Mouse (Mus musculus): ENCODE data around the gene G3bp1. TPM values are rescaled to one million over a fixed set of nuclear protein-coding genes. Genes with fewer than 3 reads are reported as not detected.

Gene G3bp1
- polyA plus RNA-seq, 1 experiment from 2014 or later = 125 TPM

DNA sequence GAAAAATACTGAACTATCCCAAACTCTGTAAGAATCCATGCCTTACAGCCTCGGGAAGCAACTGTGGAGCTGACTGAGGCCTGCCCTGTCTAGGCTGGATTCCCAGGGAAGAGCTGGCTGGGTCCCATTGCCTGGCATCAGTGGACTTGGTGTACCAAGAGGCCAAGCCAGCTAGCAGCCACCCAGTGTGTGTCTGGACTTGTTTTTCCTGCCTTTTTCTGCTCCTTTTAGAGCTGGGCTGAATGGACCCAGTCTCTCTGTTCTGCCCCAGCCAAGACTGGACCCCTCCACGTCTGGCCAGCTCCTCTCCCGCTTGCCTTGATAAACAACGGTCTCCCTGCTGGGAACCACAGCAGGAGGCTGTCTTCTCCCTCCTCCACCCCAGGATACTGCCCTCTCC is 31.5 kb upstream of the G3bp1 start:
- no peak for ATAC-seq (replicated peaks; ENCODE audit: insufficient number of reproducible peaks, low FRiP score, low TSS enrichment)
- Histone ChIP-seq H3K4me1 (ENCODE audit: control insufficient read depth, insufficient read depth, low read length) (peaks cover 15% of the 10 kb centered on the region), H3K36me3 (ENCODE audit: control insufficient read depth, insufficient read depth, low read length) (no peaks in the 10 kb centered on the region), H3K9ac (ENCODE audit: low read depth, low read length) (no peak overlapping the region), H3K4me2 (no peak overlapping the region), H3K9me3 (replicated peaks; ENCODE audit: control insufficient read depth, low read length) (no peaks in the 10 kb centered on the region), H3K27me3 (ENCODE audit: control insufficient read depth, insufficient read depth, low read length) (no peaks in the 10 kb centered on the region), H3K27ac (ENCODE audit: low read depth, low read length) (no peak overlapping the region), H3K4me3 (ENCODE audit: low read depth, low read length) (no peak overlapping the region)
- WGBS (ENCODE audit: insufficient replicate concordance) = 25% methylated on average over 4 of the region's 4 CpGs

- WGBS (ENCODE audit: insufficient replicate concordance) = 52% methylated on average over 5 of the region's 5 CpGs
- H3K9me3 ChIP-seq (replicated peaks; ENCODE audit: control insufficient read depth, low read length) = no peaks in the 10 kb centered on the region
Observed at GRCm38 (mm10) chr11:55439718-55440117, 29.8 kb upstream of the G3bp1 start.

GRCm38 (mm10) chr11:55444772-55445171 is 24.7 kb upstream of the G3bp1 start:
- H3K36me3 ChIP-seq (ENCODE audit: control insufficient read depth, insufficient read depth, low read length) = no peaks in the 10 kb centered on the region
- 3% methylated on average over 1 of the region's 1 CpGs for WGBS (ENCODE audit: insufficient replicate concordance)
- no peak overlapping the region for H3K27ac ChIP-seq (ENCODE audit: low read depth, low read length)
- no peaks in the 10 kb centered on the region for H3K9me3 ChIP-seq (replicated peaks; ENCODE audit: control insufficient read depth, low read length)
- H3K27me3 ChIP-seq (ENCODE audit: control insufficient read depth, insufficient read depth, low read length) = no peaks in the 10 kb centered on the region
- no peak for ATAC-seq (replicated peaks; ENCODE audit: insufficient number of reproducible peaks, low FRiP score, low TSS enrichment)
- H3K4me1 ChIP-seq (ENCODE audit: control insufficient read depth, insufficient read depth, low read length) = peaks cover 6% of the 10 kb centered on the region; the same call in 1 of the 2 replicates
- H3K4me3 ChIP-seq (ENCODE audit: low read depth, low read length) = no peak overlapping the region
- H3K9ac ChIP-seq (ENCODE audit: low read depth, low read length) = no peak overlapping the region
- no peak overlapping the region for H3K4me2 ChIP-seq

More at GRCm38 (mm10) chr11:55439718-55440117, 29.8 kb upstream of the G3bp1 start:
- Histone ChIP-seq H3K4me2 (no peak overlapping the region), H3K27ac (ENCODE audit: low read depth, low read length) (no peak overlapping the region), H3K27me3 (ENCODE audit: control insufficient read depth, insufficient read depth, low read length) (no peaks in the 10 kb centered on the region), H3K4me1 (ENCODE audit: control insufficient read depth, insufficient read depth, low read length) (peaks cover 13% of the 10 kb centered on the region), H3K4me3 (ENCODE audit: low read depth, low read length) (no peak overlapping the region), H3K9ac (ENCODE audit: low read depth, low read length) (no peak overlapping the region), H3K36me3 (ENCODE audit: control insufficient read depth, insufficient read depth, low read length) (no peaks in the 10 kb centered on the region)
- no peak for ATAC-seq (replicated peaks; ENCODE audit: insufficient number of reproducible peaks, low FRiP score, low TSS enrichment)

- peak; percentile 52; the same call in 1 of the 2 replicates for ATAC-seq (replicated peaks; ENCODE audit: insufficient number of reproducible peaks, low FRiP score, low TSS enrichment)
- no peak overlapping the region for H3K27ac ChIP-seq (ENCODE audit: low read depth, low read length)
Observed at GRCm38 (mm10) chr11:55446579-55446978, 22.9 kb upstream of the G3bp1 start.

GRCm38 (mm10) chr11:55449531-55449930 is 20.0 kb upstream of the G3bp1 start:
- Histone ChIP-seq H3K9ac (ENCODE audit: low read depth, low read length) (no peak overlapping the region), H3K9me3 (replicated peaks; ENCODE audit: control insufficient read depth, low read length) (no peaks in the 10 kb centered on the region), H3K4me3 (ENCODE audit: low read depth, low read length) (no peak overlapping the region), H3K27me3 (ENCODE audit: control insufficient read depth, insufficient read depth, low read length) (no peaks in the 10 kb centered on the region), H3K4me1 (ENCODE audit: control insufficient read depth, insufficient read depth, low read length) (0 out of 2 replicates have a peak, but pooled peaks cover 2% of the 10 kb centered on the region), H3K36me3 (ENCODE audit: control insufficient read depth, insufficient read depth, low read length) (no peaks in the 10 kb centered on the region; the same call in 1 of the 2 replicates), H3K4me2 (no peak overlapping the region), H3K27ac (ENCODE audit: low read depth, low read length) (peak overlapping the region; percentile 37; the same call in 1 of the 2 replicates)
- no peak for ATAC-seq (replicated peaks; ENCODE audit: insufficient number of reproducible peaks, low FRiP score, low TSS enrichment)
- WGBS (ENCODE audit: insufficient replicate concordance) = 55% methylated on average over 7 of the region's 7 CpGs

More at GRCm38 (mm10) chr11:55446579-55446978, 22.9 kb upstream of the G3bp1 start:
- Histone ChIP-seq H3K4me1 (ENCODE audit: control insufficient read depth, insufficient read depth, low read length) (peaks cover 6% of the 10 kb centered on the region; the same call in 1 of the 2 replicates), H3K9me3 (replicated peaks; ENCODE audit: control insufficient read depth, low read length) (no peaks in the 10 kb centered on the region), H3K9ac (ENCODE audit: low read depth, low read length) (no peak overlapping the region), H3K4me2 (no peak overlapping the region), H3K27me3 (ENCODE audit: control insufficient read depth, insufficient read depth, low read length) (no peaks in the 10 kb centered on the region), H3K36me3 (ENCODE audit: control insufficient read depth, insufficient read depth, low read length) (no peaks in the 10 kb centered on the region; the same call in 1 of the 2 replicates), H3K4me3 (ENCODE audit: low read depth, low read length) (no peak overlapping the region)
- 18% methylated on average over 4 of the region's 4 CpGs for WGBS (ENCODE audit: insufficient replicate concordance)

DNA sequence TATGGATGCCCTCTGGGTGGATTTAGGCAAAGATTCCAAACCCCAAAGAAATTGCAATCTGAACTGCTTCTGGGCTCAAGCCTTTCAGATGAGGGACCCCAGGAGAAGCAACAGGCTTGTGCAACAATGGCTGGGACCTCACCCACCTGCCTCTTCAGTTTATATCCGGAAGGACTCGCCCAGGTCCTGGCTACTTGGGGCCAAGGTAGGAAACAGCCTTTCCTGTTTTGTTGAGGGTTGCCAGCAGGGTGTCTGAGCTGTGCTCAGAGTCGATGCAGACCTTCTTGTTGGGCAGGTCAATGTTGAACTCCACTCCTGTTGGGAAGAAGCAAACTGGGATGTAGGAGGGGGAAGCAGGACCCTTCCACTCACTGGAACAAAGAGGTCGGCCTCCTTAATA is 19.2 kb upstream of the G3bp1 start:
- no peak overlapping the region; the same call in 1 of the 2 replicates for H3K9ac ChIP-seq (ENCODE audit: low read depth, low read length)
- 73% methylated on average over 4 of the region's 4 CpGs for whole genome bisulfite sequencing (ENCODE audit: insufficient replicate concordance)
- no peaks in the 10 kb centered on the region for H3K4me1 ChIP-seq (ENCODE audit: control insufficient read depth, insufficient read depth, low read length)
- no peak overlapping the region for H3K4me2 ChIP-seq
- no peaks in the 10 kb centered on the region; the same call in 1 of the 2 replicates for H3K36me3 ChIP-seq (ENCODE audit: control insufficient read depth, insufficient read depth, low read length)
- no peak overlapping the region for H3K27ac ChIP-seq (ENCODE audit: low read depth, low read length)
- no peaks in the 10 kb centered on the region for H3K9me3 ChIP-seq (replicated peaks; ENCODE audit: control insufficient read depth, low read length)
- H3K27me3 ChIP-seq (ENCODE audit: control insufficient read depth, insufficient read depth, low read length) = no peaks in the 10 kb centered on the region
- H3K4me3 ChIP-seq (ENCODE audit: low read depth, low read length) = no peak overlapping the region
- ATAC-seq (replicated peaks; ENCODE audit: insufficient number of reproducible peaks, low FRiP score, low TSS enrichment) = no peak

DNA sequence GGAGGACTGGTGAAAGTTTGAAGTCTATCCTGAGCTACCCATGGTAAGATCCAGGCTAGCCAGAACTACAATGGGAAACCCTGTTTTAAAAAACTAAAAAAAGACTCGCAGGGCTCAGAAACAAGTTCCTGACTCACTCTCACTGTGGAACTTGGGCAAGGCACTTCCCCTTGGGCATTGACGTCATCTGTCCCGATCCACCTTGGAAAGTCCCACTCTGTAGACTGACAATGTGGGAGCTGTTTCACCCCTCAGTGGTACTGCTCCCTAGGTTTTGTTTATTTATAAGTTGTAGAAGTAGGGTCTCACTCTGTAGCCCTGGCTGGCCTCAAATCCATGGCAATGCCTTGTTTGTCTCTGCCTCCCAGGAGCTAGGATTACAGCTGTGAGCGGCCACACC is 15.8 kb upstream of the G3bp1 start:
- Histone ChIP-seq H3K36me3 (ENCODE audit: control insufficient read depth, insufficient read depth, low read length) (peaks cover 2% of the 10 kb centered on the region; the same call in 1 of the 2 replicates), H3K4me3 (ENCODE audit: low read depth, low read length) (no peak overlapping the region), H3K4me2 (no peak overlapping the region), H3K27me3 (ENCODE audit: control insufficient read depth, insufficient read depth, low read length) (no peaks in the 10 kb centered on the region), H3K4me1 (ENCODE audit: control insufficient read depth, insufficient read depth, low read length) (no peaks in the 10 kb centered on the region), H3K9ac (ENCODE audit: low read depth, low read length) (no peak overlapping the region), H3K9me3 (replicated peaks; ENCODE audit: control insufficient read depth, low read length) (no peaks in the 10 kb centered on the region), H3K27ac (ENCODE audit: low read depth, low read length) (no peak overlapping the region)
- ATAC-seq (replicated peaks; ENCODE audit: insufficient number of reproducible peaks, low FRiP score, low TSS enrichment) = no peak
- 78% methylated on average over 4 of the region's 4 CpGs for WGBS (ENCODE audit: insufficient replicate concordance)

DNA sequence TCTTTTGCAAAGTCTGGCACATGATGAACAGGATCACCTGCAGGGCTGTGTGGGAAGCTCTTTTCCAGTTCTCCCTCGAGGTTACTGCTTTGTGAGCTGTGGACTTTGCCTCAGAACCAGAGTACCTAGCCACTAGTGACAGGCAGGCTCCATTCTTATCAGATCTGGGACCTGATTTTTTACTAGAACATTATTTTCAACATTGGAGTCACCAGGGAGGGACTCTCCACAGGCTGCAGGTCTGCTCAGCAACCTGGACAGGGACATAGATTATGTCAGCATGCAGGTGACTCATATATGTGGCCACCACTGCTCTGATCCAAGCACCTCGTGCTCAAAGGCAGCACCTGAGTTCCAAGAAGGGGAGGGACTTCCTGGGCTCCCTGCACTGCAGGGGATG is 14.3 kb upstream of the G3bp1 start:
- Histone ChIP-seq H3K27me3 (ENCODE audit: control insufficient read depth, insufficient read depth, low read length) (no peaks in the 10 kb centered on the region), H3K4me2 (no peak overlapping the region), H3K4me1 (ENCODE audit: control insufficient read depth, insufficient read depth, low read length) (peaks cover 10% of the 10 kb centered on the region), H3K9ac (ENCODE audit: low read depth, low read length) (no peak overlapping the region), H3K4me3 (ENCODE audit: low read depth, low read length) (no peak overlapping the region), H3K9me3 (replicated peaks; ENCODE audit: control insufficient read depth, low read length) (no peaks in the 10 kb centered on the region), H3K36me3 (ENCODE audit: control insufficient read depth, insufficient read depth, low read length) (peaks cover 2% of the 10 kb centered on the region; the same call in 1 of the 2 replicates), H3K27ac (ENCODE audit: low read depth, low read length) (no peak overlapping the region)
- ATAC-seq (replicated peaks; ENCODE audit: insufficient number of reproducible peaks, low FRiP score, low TSS enrichment) = no peak
- WGBS (ENCODE audit: insufficient replicate concordance) = 64% methylated on average over 2 of the region's 2 CpGs

DNA sequence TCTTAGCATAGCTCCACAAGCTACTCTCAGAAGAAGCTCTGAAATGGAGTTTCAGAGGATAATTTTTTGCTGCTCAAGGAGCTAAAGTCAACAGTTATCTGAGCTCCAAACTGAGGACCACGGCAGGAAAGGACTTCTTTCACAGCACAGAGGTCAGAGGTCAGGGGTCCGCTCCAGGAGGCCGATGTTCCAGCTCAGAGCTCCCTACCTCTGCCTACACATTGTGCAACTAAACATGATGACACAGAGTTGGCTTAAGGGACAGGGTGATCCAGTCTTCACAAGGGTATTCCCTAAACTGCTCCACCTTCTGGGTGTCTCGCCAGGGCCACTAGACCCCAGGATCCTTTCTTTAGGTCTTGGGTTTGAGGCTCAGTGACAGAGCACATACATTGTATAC is 11.0 kb upstream of the G3bp1 start:
- H3K27me3 ChIP-seq (ENCODE audit: control insufficient read depth, insufficient read depth, low read length) = no peaks in the 10 kb centered on the region
- no peak overlapping the region for H3K9ac ChIP-seq (ENCODE audit: low read depth, low read length)
- H3K4me3 ChIP-seq (ENCODE audit: low read depth, low read length) = no peak overlapping the region
- no peak for ATAC-seq (replicated peaks; ENCODE audit: insufficient number of reproducible peaks, low FRiP score, low TSS enrichment)
- no peak overlapping the region for H3K4me2 ChIP-seq
- H3K36me3 ChIP-seq (ENCODE audit: control insufficient read depth, insufficient read depth, low read length) = 0 out of 2 replicates have a peak, but pooled peaks cover 2% of the 10 kb centered on the region
- no peaks in the 10 kb centered on the region for H3K9me3 ChIP-seq (replicated peaks; ENCODE audit: control insufficient read depth, low read length)
- WGBS (ENCODE audit: insufficient replicate concordance) = 66% methylated on average over 4 of the region's 4 CpGs
- no peak overlapping the region for H3K27ac ChIP-seq (ENCODE audit: low read depth, low read length)
- H3K4me1 ChIP-seq (ENCODE audit: control insufficient read depth, insufficient read depth, low read length) = peaks cover 14% of the 10 kb centered on the region
